Mouse (Mus musculus) cortical plate, adult 2 months (tissue): Measurements from ENCODE around the gene Siae.

Experiments
- CTCF ChIP-seq: fragments of 200-500 bp; IDR thresholded peaks from 2 replicates; pipeline ENCODE4 v1.5.1; 2011; ENCODE audit warnings: mild to moderate bottlenecking, control low read depth, low read length; ENCODE audit not compliant: insufficient read depth; ENCODE audit errors: extremely low read depth
- POLR2A ChIP-seq: fragments of 200-500 bp; IDR thresholded peaks from 2 replicates; pipeline ENCODE4 v1.6.1; 2011; ENCODE audit warnings: mild to moderate bottlenecking, low read length, control low read depth; ENCODE audit not compliant: insufficient read depth; ENCODE audit errors: extremely low read depth

DNA sequence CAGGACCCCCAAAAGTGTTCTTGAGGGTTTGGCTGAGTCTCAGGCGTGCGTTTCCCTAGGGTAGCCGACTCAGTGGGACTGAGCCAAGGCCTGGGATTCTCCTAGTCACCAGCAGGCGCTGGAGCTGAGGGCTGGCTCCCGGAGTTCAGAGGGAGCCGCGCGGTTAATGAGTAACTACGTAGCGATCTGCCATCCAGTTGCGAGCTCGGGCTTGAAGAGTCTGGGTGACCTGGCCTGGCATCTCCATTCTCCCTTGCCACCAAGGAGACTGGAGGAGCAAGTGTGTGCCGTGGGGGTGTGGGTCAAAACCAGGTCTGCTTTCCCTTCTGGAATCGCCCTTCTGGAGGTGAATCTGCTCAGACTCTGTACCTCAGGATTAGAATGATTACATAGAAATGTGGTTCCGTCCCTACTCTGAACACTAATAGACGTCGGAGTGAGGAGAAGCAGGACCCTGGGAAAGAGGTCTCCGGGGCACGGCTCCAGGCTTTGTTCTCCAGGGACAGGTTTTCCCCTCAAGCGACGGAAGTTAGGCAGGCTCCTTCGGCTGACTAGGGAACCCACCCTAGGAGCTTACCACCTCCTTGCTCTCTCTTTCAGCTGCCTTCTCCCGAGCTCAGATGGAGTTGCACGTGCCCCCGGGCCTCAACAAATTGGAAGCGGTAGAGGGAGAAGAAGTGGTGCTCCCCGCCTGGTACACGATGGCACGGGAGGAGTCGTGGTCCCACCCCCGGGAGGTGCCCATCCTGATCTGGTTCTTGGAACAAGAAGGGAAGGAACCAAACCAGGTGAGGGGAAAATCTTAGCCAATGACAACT is 24.4 kb upstream of the Siae start:
- TF ChIP-seq CTCF (no peak), POLR2A (no peak)
